Mouse (Mus musculus) heart, adult 2 months (tissue): Measurements from ENCODE around the gene Trio.

Source experiments
- CTCF ChIP-seq: fragments of 200-600 bp; IDR thresholded peaks from 2 replicates; pipeline ENCODE4 v1.8.1; 2022; ENCODE audit warnings: antibody characterized with exemption, mild to moderate bottlenecking, moderate library complexity
- POLR2A ChIP-seq: fragments of 200-500 bp; IDR thresholded peaks from 2 replicates; pipeline ENCODE4 v1.6.1; 2011; ENCODE audit warnings: mild to moderate bottlenecking, low read depth, low read length, control low read depth; ENCODE audit not compliant: insufficient read depth

DNA sequence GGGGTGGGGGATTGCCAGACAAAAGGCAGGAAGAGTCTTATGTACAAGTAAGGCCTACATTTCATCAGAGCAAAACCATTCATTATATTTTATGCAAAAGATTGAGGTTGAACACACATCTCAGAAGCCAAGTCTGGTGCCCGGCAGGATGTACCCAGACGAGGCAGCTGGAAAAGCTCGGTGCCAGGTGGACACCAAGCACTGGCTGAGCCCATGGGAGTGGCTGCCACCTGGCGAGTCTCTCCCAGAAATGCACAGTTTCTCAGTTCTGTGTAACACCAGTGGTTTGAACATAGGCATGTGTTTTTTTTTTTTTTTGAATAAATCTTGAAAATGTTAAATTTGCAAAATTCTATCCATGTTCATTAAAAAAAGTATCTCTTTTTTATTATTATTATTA is 293.8 kb downstream of the Trio start:
- TF ChIP-seq POLR2A (no peak), CTCF (no peak)
